Mouse (Mus musculus) limb, embryonic 15.5 days (tissue): Measurements from ENCODE around the gene Spag9. TPM values are rescaled to one million over a fixed set of nuclear protein-coding genes. Genes with fewer than 3 reads are reported as not detected.

Source experiments
- ATAC-seq: fragments of 200-750 bp; cut with Nextera tagmentation; 2 replicates; pipeline ENCODE4 v1.8.0; 2017; ENCODE audit warnings: low read depth, moderate TSS enrichment; ENCODE audit not compliant: insufficient number of reproducible peaks, low FRiP score, low TSS enrichment
- H3K27ac ChIP-seq: fragments of 300-500 bp; sonication (generic); 2 replicates; pipeline ENCODE4 v1.5.1; 2015; ENCODE audit warnings: moderate library complexity, mild to moderate bottlenecking, inconsistent platforms
- H3K27me3 ChIP-seq: fragments of 300-500 bp; sonication (generic); 2 replicates; pipeline ENCODE4 v1.6.1; 2015; ENCODE audit warnings: inconsistent platforms
- H3K36me3 ChIP-seq: fragments of 300-500 bp; sonication (generic); 2 replicates; pipeline ENCODE4 v1.6.1; 2015; ENCODE audit warnings: inconsistent platforms
- H3K4me1 ChIP-seq: fragments of 300-500 bp; sonication (generic); 2 replicates; pipeline ENCODE4 v1.6.1; 2015; ENCODE audit warnings: inconsistent platforms
- H3K4me2 ChIP-seq: fragments of 300-500 bp; sonication (generic); 2 replicates; pipeline ENCODE4 v1.6.1; 2015; ENCODE audit warnings: mild to moderate bottlenecking, inconsistent platforms
- H3K4me3 ChIP-seq: fragments of 300-500 bp; sonication (generic); 2 replicates; pipeline ENCODE4 v1.5.1; 2015; ENCODE audit warnings: mild to moderate bottlenecking, inconsistent platforms
- H3K9ac ChIP-seq: fragments of 300-500 bp; sonication (generic); 2 replicates; pipeline ENCODE4 v1.6.1; 2015; ENCODE audit warnings: inconsistent platforms
- H3K9me3 ChIP-seq: fragments of 300-500 bp; sonication (generic); 2 replicates; pipeline ENCODE4 v1.6.1; 2016; ENCODE audit warnings: inconsistent platforms
- WGBS: fragments of 180-500 bp; shearing (Covaris S2); methylation state at CpG from one replicate; pipeline ENCODE4 v1.1.7; 2015; 5-methylcytosine and 5-hydroxymethylcytosine counted together
- polyA plus RNA-seq: library from polyadenylated mRNA; unstranded; fragments of >200 nt; fragmentation: Nextera tagmentation; extraction: Ambion mirVana; gene quantifications from 2 replicates; pipeline ENCODE4 v1.2.1, GENCODE M21; 2015

Spag9 gene
- polyA plus RNA-seq, 1 experiment from 2014 or later: 44.0 TPM

- Histone ChIP-seq H3K27ac (no peak overlapping the region), H3K9ac (no peak overlapping the region), H3K27me3 (no peaks in the 10 kb centered on the region; the same call in 1 of the 2 replicates)
Observed at GRCm38 (mm10) chr11:94149509-94150259, 153.8 kb downstream of the Spag9 start.

GRCm38 (mm10) chr11:94150519-94151470 is 154.9 kb downstream of the Spag9 start:
- Histone ChIP-seq H3K27ac (0 out of 2 replicates have a peak overlapping the region, but pooled peaks have one; percentile 7), H3K27me3 (no peaks in the 10 kb centered on the region; the same call in 1 of the 2 replicates), H3K4me1 (peaks cover 17% of the 10 kb centered on the region), H3K4me2 (no peak overlapping the region), H3K9me3 (no peaks in the 10 kb centered on the region), H3K4me3 (no peak overlapping the region), H3K36me3 (no peaks in the 10 kb centered on the region), H3K9ac (no peak overlapping the region)
- peak; percentile 35; the same call in 1 of the 2 replicates for ATAC-seq
- WGBS: 45% methylated on average over 25 of the region's 25 CpGs

More at GRCm38 (mm10) chr11:94149509-94150259, 153.8 kb downstream of the Spag9 start:
- Histone ChIP-seq H3K36me3 (no peaks in the 10 kb centered on the region), H3K4me2 (peak overlapping the region; percentile 89), H3K4me3 (peak overlapping the region; percentile 46), H3K9me3 (no peaks in the 10 kb centered on the region), H3K4me1 (peaks cover 17% of the 10 kb centered on the region)
- no peak for ATAC-seq
- 26% methylated on average over 16 of the region's 16 CpGs for WGBS

- H3K27me3 ChIP-seq: no peaks in the 10 kb centered on the region; the same call in 1 of the 2 replicates
- no peak overlapping the region for H3K27ac ChIP-seq
- H3K9ac ChIP-seq: no peak overlapping the region
- no peaks in the 10 kb centered on the region for H3K36me3 ChIP-seq
- WGBS: 82% methylated on average over 3 of the region's 3 CpGs
- no peaks in the 10 kb centered on the region for H3K9me3 ChIP-seq
- no peak overlapping the region for H3K4me3 ChIP-seq
- H3K4me2 ChIP-seq: no peak overlapping the region
- peaks cover 19% of the 10 kb centered on the region for H3K4me1 ChIP-seq
- ATAC-seq: no peak
Observed at GRCm38 (mm10) chr11:94154201-94154600, 158.3 kb downstream of the Spag9 start.

- Histone ChIP-seq H3K9ac (no peak overlapping the region), H3K36me3 (no peaks in the 10 kb centered on the region), H3K27me3 (no peaks in the 10 kb centered on the region), H3K4me3 (no peak overlapping the region), H3K4me1 (peaks cover 39% of the 10 kb centered on the region), H3K27ac (peak overlapping the region; percentile 87), H3K9me3 (no peaks in the 10 kb centered on the region), H3K4me2 (no peak overlapping the region)
- WGBS: 26% methylated on average over 14 of the region's 14 CpGs
- ATAC-seq: no peak
Observed at GRCm38 (mm10) chr11:94158521-94158920, 162.6 kb downstream of the Spag9 start.

GRCm38 (mm10) chr11:94159066-94159880 is 163.4 kb downstream of the Spag9 start:
- Histone ChIP-seq H3K9ac (no peak overlapping the region), H3K27me3 (no peaks in the 10 kb centered on the region), H3K4me3 (no peak overlapping the region), H3K4me2 (no peak overlapping the region), H3K36me3 (no peaks in the 10 kb centered on the region), H3K9me3 (no peaks in the 10 kb centered on the region), H3K4me1 (peaks cover 39% of the 10 kb centered on the region), H3K27ac (peak overlapping the region; percentile 87)
- WGBS: 56% methylated on average over 14 of the region's 14 CpGs
- ATAC-seq: no peak

GRCm38 (mm10) chr11:94159911-94160415 is 164.1 kb downstream of the Spag9 start:
- peak overlapping the region; percentile 39 for H3K4me2 ChIP-seq
- no peaks in the 10 kb centered on the region for H3K9me3 ChIP-seq
- no peak for ATAC-seq
- peaks cover 39% of the 10 kb centered on the region for H3K4me1 ChIP-seq
- no peak overlapping the region; the same call in 1 of the 2 replicates for H3K9ac ChIP-seq
- H3K27me3 ChIP-seq: no peaks in the 10 kb centered on the region
- 44% methylated on average over 7 of the region's 7 CpGs for WGBS
- H3K27ac ChIP-seq: peak overlapping the region; percentile 87
- no peak overlapping the region for H3K4me3 ChIP-seq
- no peaks in the 10 kb centered on the region for H3K36me3 ChIP-seq

GRCm38 (mm10) chr11:94160443-94161266 is 164.8 kb downstream of the Spag9 start:
- peak overlapping the region; percentile 39 for H3K4me2 ChIP-seq
- peak overlapping the region; percentile 87 for H3K27ac ChIP-seq
- ATAC-seq: peak; percentile 88
- H3K4me1 ChIP-seq: peaks cover 39% of the 10 kb centered on the region
- H3K4me3 ChIP-seq: peak overlapping the region; percentile 10; the same call in 1 of the 2 replicates
- H3K36me3 ChIP-seq: no peaks in the 10 kb centered on the region
- 6% methylated on average over 23 of the region's 23 CpGs for WGBS
- peak overlapping the region; percentile 21; the same call in 1 of the 2 replicates for H3K9ac ChIP-seq
- no peaks in the 10 kb centered on the region for H3K27me3 ChIP-seq
- no peaks in the 10 kb centered on the region for H3K9me3 ChIP-seq

- 29% methylated on average over 9 of the region's 9 CpGs for WGBS
- H3K9ac ChIP-seq: no peak overlapping the region
- H3K27me3 ChIP-seq: no peaks in the 10 kb centered on the region
- no peaks in the 10 kb centered on the region for H3K36me3 ChIP-seq
- H3K4me1 ChIP-seq: peaks cover 39% of the 10 kb centered on the region
- no peaks in the 10 kb centered on the region for H3K9me3 ChIP-seq
- peak overlapping the region; percentile 87 for H3K27ac ChIP-seq
- no peak overlapping the region for H3K4me3 ChIP-seq
- no peak for ATAC-seq
- H3K4me2 ChIP-seq: peak overlapping the region; percentile 39; the same call in 1 of the 2 replicates
Observed at GRCm38 (mm10) chr11:94161267-94161646, 165.4 kb downstream of the Spag9 start.

GRCm38 (mm10) chr11:94161867-94162581 is 166.1 kb downstream of the Spag9 start:
- Histone ChIP-seq H3K4me1 (peaks cover 39% of the 10 kb centered on the region), H3K36me3 (no peaks in the 10 kb centered on the region), H3K9me3 (no peaks in the 10 kb centered on the region), H3K4me2 (no peak overlapping the region), H3K4me3 (no peak overlapping the region), H3K27me3 (no peaks in the 10 kb centered on the region), H3K9ac (no peak overlapping the region), H3K27ac (0 out of 2 replicates have a peak overlapping the region, but pooled peaks have one; percentile 87)
- WGBS: 86% methylated on average over 11 of the region's 11 CpGs
- ATAC-seq: no peak
